Mouse (Mus musculus): ENCODE measurements at regions not wholly inside any gene's neighbourhood (a gene's known extent, or its start where the extent isn't known, plus 50 kb on each side); places are given as distances from the start of the nearest gene placed in this dataset.
"Not testable (repeated sequence)": the region's sequence is repeated elsewhere in the genome, so short reads cannot be mapped to it uniquely, and the experiment has no call there.

DNA sequence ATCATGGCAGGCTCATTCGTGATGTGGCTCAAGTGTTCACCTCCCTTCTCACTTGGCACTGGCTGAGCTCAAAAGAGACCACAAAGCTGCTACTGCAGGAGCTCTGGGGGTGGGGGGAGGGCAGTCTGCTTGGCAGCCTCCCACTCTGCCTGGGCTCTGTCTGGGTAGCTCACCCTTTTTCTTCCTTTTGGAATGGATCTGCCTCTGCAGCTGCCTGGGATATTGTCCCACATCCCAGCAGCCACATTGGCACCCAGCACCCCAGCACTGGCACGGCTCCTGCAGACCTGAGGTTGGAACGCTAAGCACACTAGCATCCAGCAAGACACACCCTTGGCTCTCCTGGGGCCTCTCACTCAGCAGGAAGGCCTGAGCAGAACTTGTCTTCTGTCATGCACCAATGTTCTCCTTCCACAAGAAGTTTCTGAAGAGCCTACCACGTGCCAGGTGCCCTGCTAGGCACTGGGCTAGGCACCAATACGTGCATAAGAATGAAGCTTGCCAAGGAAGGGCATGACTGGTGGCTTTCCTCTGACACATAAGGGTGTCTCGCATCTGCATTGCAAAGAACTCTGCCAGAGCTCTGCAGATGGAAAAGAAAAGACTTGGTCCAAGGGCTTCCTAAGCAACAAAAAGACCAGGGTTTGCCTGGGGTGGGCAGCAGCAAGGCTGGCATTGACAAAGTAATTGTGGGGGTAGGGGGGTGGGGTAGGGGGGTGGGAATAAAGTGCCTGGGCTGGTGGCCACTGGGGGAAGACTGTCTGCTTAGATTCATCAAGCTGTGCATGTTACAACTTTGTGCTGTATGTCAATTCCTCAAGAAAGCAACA, 112.1 kb upstream of the Sipa1l1 start:
- in situ Hi-C loops (cut with MboI, MseI), result not testable (repeated sequence)

GRCm38 (mm10) chr12:82064986-82065385, 104.1 kb upstream of the Sipa1l1 start:
- in situ Hi-C loops (cut with MboI, MseI), result loop anchor here (5.0 kb wide), 1 partner anchor 38 kb away; no protein-coding TSS in a partner anchor

DNA sequence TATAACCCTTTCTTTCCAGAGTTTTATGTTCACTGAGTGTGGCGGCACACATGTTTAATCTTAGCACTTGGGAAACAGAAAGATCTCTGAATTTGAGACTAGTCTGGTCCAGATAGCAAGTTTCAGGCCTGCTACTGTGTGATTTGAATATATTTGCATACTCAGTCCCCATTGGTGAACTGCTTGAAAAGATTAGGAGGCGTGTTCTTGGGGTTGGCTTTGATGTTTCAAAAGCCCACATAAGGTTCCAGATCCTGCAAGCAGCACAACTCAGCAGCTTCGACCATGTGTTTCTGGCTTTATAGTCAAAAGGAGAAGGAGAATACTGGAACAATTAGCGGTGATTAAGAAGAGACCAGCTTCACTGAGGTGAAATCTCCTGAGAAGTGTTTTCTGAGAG, 102.3 kb upstream of the Sipa1l1 start:
- in situ Hi-C loops (cut with MboI, MseI), result loop anchor here (5.0 kb wide), 1 partner anchor 40 kb away; no protein-coding TSS in a partner anchor

- in situ Hi-C loops (cut with MboI, MseI), result loop anchor here (5.0 kb wide), 1 partner anchor 42 kb away; no protein-coding TSS in a partner anchor
Observed at GRCm38 (mm10) chr12:82069621-82070020, 99.5 kb upstream of the Sipa1l1 start.

DNA sequence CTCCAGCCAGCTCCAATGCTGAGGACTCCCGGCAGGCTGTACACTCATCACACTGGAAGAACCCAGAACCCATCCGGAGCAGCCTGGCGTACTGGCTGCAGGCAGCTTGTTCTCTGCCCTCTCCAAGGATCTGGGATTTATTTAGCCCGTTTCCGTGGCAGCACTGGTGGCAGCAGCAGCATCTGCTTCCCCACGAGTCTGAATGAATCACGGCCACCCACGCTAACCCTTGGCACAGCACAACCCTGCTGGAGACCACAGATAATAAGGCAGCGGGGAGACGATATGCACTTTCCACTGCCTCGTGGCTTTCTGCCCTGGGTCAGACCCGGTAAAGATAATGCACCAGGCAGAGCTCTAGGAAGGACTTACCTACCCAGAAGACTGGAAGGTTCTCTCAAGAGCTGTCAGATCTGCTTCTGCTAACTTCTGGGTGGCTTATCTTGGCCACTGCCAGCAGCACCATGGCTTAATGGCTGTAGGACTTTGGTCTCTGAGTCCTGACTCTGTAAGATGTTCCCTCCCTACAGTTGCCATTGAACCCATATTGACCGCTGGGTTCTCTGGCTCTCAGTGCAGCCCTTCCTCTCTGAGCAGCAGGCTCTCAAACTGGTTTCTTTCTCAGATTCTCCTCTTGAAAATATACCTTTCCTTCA, 96.2 kb upstream of the Sipa1l1 start:
- in situ Hi-C loops (cut with MboI, MseI), result no loop called here

- in situ Hi-C loops (cut with MboI, MseI), result no loop called here
Observed at GRCm38 (mm10) chr12:82075479-82076221, 93.5 kb upstream of the Sipa1l1 start.

- in situ Hi-C loops (cut with MboI, MseI), result no loop called here
Observed at GRCm38 (mm10) chr12:82076766-82077165, 92.4 kb upstream of the Sipa1l1 start.

DNA sequence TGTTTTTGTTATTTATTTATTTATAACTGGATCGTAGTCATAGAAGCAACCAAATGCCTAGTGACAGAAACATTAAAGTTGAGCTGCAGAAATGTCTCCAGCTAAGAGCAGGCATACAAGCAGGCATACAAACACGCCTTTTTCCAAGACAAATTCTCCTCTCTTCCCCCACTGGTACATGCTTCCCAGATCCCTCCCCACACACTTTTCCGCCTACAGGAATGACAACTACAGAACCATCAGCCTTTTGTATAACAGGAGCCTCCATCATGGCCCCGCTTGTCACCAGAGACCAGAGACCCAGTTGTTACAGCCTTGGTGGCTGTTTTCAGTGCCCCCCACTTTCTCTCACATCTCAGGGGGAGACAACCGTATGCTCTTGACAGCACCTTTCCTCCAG, 91.2 kb upstream of the Sipa1l1 start:
- in situ Hi-C loops (cut with MboI, MseI), result no loop called here

DNA sequence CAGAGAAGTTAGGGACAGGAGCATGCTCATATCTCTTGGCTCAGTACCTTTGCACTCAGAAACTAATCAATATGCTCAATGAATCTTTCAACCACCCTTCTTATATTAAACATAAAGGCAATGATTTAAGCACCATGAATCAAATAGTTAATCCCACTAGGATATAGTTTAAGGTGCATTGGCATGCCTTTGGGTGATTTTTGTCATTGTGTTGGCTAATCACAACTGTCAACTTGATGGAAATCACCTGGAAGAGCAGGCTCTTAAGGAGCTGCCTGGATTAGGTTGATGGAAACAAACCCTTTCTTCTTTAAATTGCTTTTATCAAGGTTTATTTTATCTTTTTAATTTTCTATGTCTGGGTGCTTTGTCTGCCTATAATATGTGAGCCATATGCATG, 90.4 kb upstream of the Sipa1l1 start:
- in situ Hi-C loops (cut with MboI, MseI), result no loop called here

- in situ Hi-C loops (cut with MboI, MseI), result no loop called here
Observed at GRCm38 (mm10) chr12:82080196-82080880, 88.8 kb upstream of the Sipa1l1 start.

- in situ Hi-C loops (cut with MboI, MseI), result not testable (repeated sequence)
Observed at GRCm38 (mm10) chr12:82082596-82082995, 86.5 kb upstream of the Sipa1l1 start.

- in situ Hi-C loops (cut with MboI, MseI), result no loop called here
Observed at GRCm38 (mm10) chr12:82085771-82086400, 83.2 kb upstream of the Sipa1l1 start.

DNA sequence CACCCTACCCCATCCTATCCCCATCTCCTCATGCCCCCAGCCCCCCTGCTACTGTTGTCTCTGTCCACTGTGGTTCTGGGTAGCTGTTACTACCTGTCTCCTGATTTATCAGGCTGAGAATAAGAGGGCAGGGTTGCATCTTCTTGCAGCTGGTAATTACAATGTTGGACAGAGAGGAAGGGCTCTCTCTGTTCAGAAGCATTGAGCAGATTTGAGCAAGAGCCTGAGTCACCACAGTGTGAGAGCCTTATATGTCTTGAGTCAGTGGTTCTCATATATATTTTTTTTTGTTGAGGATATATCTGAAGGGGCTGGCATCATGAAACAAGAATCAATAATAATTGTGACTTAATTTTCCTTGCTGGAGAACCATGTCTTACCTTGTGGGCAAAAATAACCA, 82.7 kb upstream of the Sipa1l1 start:
- in situ Hi-C loops (cut with MboI, MseI), result no loop called here

DNA sequence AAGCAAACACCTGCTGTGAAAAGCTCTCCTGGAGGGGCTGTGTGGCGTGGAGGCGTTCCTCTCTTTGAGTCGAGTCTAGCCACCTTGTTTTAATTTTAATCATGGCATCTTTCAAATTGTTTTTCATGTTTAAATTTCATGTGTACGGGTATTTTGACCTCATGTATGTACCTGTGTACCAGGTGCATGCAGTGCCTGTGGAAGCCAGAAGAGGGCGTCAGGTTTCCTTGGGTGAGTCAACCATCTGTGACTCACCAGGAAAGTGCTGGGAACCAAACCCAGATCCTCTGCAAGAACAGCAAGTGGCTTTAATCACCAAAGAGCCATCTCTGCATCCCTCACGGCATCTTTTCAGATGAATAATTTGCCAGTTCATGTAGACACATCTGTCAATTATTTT, 79.8 kb upstream of the Sipa1l1 start:
- in situ Hi-C loops (cut with MboI, MseI), result no loop called here

GRCm38 (mm10) chr12:82093317-82093716, 75.8 kb upstream of the Sipa1l1 start:
- in situ Hi-C loops (cut with MboI, MseI), result no loop called here

DNA sequence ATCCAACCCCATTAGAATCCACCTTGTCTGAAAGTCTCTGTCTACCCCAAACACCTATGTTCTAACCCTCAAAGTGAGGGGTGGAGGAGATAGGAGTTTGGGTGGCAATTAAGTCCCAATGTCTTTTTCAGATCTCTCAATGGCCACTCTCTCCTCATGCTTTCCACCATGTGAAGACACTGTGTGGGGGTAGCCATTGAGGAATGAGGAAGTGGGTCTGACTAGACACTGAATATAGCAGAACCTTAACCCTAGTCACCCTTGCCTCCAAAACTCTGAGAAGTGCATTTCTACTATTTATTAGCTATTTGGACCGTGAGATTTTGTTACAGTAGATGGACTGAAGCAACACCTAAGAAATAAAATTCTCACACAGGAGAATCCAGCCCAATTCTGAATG, 73.7 kb upstream of the Sipa1l1 start:
- in situ Hi-C loops (cut with MboI, MseI), result no loop called here

DNA sequence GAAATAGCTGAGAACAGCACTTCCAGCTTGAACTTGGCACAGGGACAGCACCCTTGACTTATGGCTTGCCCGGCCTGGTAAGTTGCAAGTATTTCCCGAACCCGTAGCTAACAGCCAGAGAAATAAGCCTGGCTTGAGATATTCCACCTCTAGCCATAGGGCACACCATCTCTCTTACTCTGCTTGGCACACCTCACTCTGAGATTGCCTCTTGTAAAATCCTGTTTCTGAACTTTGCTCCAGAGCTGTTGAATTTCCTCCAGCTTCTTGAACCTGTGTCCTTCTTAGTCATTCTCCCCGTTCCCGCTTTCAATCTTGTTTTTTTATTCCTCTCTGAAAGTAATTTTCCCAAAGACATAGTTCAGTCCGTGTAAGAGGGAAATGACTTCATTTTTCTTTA, 72.0 kb upstream of the Sipa1l1 start:
- in situ Hi-C loops (cut with MboI, MseI), result no loop called here

GRCm38 (mm10) chr12:82097620-82098019, 71.5 kb upstream of the Sipa1l1 start:
- in situ Hi-C loops (cut with MboI, MseI), result no loop called here

GRCm38 (mm10) chr12:82104211-82104610, 64.9 kb upstream of the Sipa1l1 start:
- in situ Hi-C loops (cut with MboI, MseI), result no loop called here

- in situ Hi-C loops (cut with MboI, MseI), result no loop called here
Observed at GRCm38 (mm10) chr12:82105184-82106031, 63.7 kb upstream of the Sipa1l1 start.

All from T-helper 2 cell (primary cell).